Mouse (Mus musculus) layer of hippocampus, adult 2 months (tissue): ENCODE measurements at regions not wholly inside any gene's neighbourhood (a gene's known extent, or its start where the extent isn't known, plus 50 kb on each side); places are given as distances from the start of the nearest gene placed in this dataset.
"Not testable (repeated sequence)": the region's sequence is repeated elsewhere in the genome, so short reads cannot be mapped to it uniquely, and the experiment has no call there.

Experiments used
- DNase-seq, 2 experiments: peaks; one replicate each; pipeline ENCODE4 v3.0.0; 2022; ENCODE audit warnings: low spot score in 2 of 2
- H3K27ac ChIP-seq: fragments of 200-600 bp; 2 replicates; pipeline ENCODE4 v1.8.1; 2022
- H3K4me3 ChIP-seq: fragments of 200-600 bp; 2 replicates; pipeline ENCODE4 v1.8.1; 2022; ENCODE audit warnings: mild to moderate bottlenecking
- CTCF ChIP-seq: fragments of 200-600 bp; conservative IDR thresholded peaks from 2 replicates; pipeline ENCODE4 v1.8.1; 2022; ENCODE audit warnings: antibody characterized with exemption, mild to moderate bottlenecking, moderate library complexity

GRCm38 (mm10) chr8:113512856-113513255 is 122.5 kb upstream of the Mon1b start:
- H3K4me3 ChIP-seq, result no peak overlapping the region
- no peak overlapping the region for H3K27ac ChIP-seq
- DNase-seq, result no peak
- no peak for TF ChIP-seq CTCF

- no peak for DNase-seq
- no peak for TF ChIP-seq CTCF
- no peak overlapping the region for H3K27ac ChIP-seq
- no peak overlapping the region for H3K4me3 ChIP-seq
Measured at GRCm38 (mm10) chr8:113513886-113514730, 121.3 kb upstream of the Mon1b start.

- not testable (repeated sequence) for H3K4me3 ChIP-seq, DNase-seq, H3K27ac ChIP-seq
Measured at GRCm38 (mm10) chr8:113514731-113515375, 120.5 kb upstream of the Mon1b start.

DNA sequence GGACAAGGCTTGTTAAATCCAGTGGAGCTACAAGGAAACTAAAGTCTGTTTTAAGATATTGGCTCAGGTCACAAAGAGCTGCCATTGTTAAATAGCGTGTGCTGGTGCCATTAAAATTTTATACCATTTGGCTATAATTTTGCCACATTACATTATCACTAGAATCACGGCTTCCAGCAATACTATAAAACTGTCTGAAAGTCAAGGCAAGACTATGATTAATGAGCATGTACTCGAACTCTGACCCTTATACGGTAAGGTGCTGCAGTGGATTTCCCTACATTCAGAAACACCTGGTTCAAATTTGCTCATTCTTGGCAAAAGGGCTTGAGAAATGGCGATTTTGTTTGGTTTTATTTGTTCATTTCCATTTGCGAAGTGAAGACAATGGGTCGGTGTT is 119.2 kb upstream of the Mon1b start:
- DNase-seq, result no peak
- TF ChIP-seq CTCF, result no peak
- Histone ChIP-seq H3K4me3 (no peak overlapping the region), H3K27ac (no peak overlapping the region)

GRCm38 (mm10) chr8:113517912-113518311 is 117.5 kb upstream of the Mon1b start:
- H3K4me3 ChIP-seq, result no peak overlapping the region
- no peak for TF ChIP-seq CTCF
- no peak overlapping the region for H3K27ac ChIP-seq
- DNase-seq, result no peak

GRCm38 (mm10) chr8:113523561-113523960 is 111.8 kb upstream of the Mon1b start:
- DNase-seq, result no peak
- Histone ChIP-seq H3K4me3 (no peak overlapping the region), H3K27ac (no peak overlapping the region)
- TF ChIP-seq CTCF, result no peak

- Histone ChIP-seq H3K4me3 (no peak overlapping the region), H3K27ac (no peak overlapping the region)
- no peak for TF ChIP-seq CTCF
- DNase-seq, result no peak
Measured at GRCm38 (mm10) chr8:113531116-113531665, 104.2 kb upstream of the Mon1b start.

- no peak for DNase-seq
- no peak for TF ChIP-seq CTCF
Measured at GRCm38 (mm10) chr8:113532881-113533280, 102.5 kb upstream of the Mon1b start.

DNA sequence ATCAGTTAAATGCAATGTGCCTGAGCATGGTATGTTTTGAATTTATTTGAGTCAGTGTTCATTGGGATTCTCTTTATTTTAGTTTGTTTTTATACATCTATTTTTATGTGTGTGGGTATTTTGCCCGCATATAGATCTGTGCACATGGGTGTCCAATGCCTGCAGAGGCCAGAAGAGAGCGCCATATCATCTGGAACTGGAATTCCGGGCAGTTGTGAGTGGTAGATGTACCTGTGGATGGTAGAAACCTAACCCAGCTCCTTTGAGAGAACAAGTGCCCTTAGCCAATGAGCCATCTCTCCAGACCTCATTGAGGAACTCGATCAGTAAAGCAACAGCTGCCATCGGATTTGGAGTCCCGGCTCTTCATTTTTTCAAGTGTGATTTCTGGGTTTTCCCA is 94.0 kb upstream of the Mon1b start:
- no peak overlapping the region for H3K4me3 ChIP-seq
- no peak for TF ChIP-seq CTCF
- no peak overlapping the region for H3K27ac ChIP-seq
- DNase-seq, result no peak

More at GRCm38 (mm10) chr8:113532881-113533280, 102.5 kb upstream of the Mon1b start:
- Histone ChIP-seq H3K4me3 (no peak overlapping the region), H3K27ac (no peak overlapping the region)

DNA sequence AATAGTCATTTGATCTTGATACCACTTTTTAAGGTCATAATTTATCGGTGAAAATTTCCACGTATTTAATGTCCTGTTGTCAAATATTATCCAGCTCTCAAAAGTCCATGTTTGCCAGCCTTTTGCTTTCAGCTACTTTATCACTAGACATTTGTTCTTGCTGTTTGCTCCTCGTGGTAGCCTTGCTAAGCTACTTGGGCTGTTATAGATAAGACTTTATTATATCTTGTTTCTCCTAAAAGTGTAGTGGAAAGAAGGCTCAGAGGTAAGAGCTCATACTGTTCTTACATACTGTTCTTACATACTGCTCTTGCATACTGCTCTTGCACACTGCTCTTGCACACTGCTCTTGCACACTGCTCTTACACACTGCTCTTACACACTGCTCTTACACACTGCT is 93.3 kb upstream of the Mon1b start:
- H3K27ac ChIP-seq, result no peak overlapping the region
- no peak for DNase-seq
- no peak overlapping the region for H3K4me3 ChIP-seq
- TF ChIP-seq CTCF, result no peak

DNA sequence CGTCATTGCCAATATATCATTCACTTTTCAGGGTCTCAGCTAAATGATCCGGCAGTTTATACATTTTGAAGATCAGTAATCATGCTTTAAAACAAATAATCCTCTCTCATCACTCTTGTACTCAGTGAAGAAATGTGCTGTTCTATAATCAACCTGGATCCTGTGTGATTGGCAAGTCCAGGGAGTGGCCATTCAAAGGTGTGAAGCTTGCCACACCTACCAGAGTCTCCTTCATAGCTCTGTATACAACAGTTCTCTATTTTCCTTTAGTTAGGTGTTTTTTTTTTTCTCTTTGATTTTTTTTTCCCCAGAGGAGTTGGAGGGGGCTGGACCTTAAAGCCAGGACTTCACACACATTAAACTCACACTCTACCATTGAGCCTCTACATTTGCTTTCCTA is 92.7 kb upstream of the Mon1b start:
- no peak overlapping the region for H3K4me3 ChIP-seq
- TF ChIP-seq CTCF, result no peak
- DNase-seq, result no peak
- no peak overlapping the region for H3K27ac ChIP-seq

GRCm38 (mm10) chr8:113549200-113549599 is 86.2 kb upstream of the Mon1b start:
- H3K4me3 ChIP-seq, result no peak overlapping the region
- no peak overlapping the region for H3K27ac ChIP-seq
- no peak for TF ChIP-seq CTCF
- DNase-seq, result no peak

DNA sequence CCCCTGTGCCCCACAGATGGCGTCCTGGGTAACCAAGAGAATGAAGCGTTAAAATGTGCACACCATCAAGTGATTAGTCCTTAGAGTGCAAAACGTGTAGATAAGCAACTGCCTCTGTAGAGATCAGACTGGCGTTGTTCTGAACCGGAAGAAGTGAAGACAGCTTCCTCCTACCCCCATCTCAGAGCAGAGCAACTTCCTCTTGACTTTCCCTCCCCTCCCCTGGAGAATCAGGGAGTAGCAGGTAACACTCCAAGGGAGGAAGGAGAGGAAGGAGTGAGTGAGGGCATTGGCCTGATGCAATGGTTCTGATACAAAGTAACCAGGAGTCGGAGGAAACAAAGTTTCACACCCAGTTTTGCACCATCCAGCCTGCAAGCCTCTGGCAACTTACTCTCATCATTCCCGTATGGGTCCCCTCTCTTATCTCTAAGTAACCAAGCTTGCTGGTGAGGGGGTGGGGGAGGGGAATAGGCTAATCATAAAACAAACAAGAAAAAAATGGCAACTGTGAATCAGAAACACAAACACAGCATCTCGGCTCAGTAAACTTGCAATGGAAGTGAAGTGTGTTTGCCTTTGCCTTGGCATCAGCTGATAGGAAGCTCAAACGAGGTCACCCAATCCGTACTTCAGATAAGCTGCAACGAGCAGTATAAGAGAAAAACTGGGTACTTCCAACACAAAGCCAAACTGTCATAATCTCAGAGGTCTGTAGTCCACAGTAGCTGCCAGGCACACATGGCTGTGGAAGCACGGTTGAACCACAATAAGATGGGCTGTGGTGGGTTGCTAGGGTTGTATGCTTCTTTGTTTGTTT is 83.7 kb upstream of the Mon1b start:
- no peak for TF ChIP-seq CTCF
- DNase-seq, result no peak
- Histone ChIP-seq H3K4me3 (no peak overlapping the region), H3K27ac (no peak overlapping the region)
